Mouse (Mus musculus): ENCODE measurements around the gene Dera.

The Dera gene

DNA sequence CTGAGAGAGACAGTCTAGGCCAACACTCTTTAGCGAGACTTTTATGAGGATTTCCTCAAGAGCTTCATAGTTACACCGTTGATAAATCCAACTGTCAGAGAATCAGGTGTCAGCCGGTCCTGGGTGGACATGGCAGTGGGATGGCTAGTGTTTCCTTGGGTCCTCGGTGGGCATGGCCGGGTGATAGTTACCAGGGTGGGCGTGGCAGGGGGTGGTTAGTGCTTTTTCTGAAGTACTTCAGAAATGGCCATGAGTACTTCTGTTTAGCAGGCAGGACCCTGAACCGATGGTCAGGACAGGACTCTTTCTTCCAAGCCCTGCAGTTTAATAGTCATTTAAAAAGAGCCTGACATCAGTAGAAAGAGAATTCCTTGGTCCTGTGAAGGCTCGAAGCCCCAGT is 52.5 kb downstream of the Dera start:
- no peak for DNase-seq (ENCODE audit: low spot score in 2 of 2)

DNA sequence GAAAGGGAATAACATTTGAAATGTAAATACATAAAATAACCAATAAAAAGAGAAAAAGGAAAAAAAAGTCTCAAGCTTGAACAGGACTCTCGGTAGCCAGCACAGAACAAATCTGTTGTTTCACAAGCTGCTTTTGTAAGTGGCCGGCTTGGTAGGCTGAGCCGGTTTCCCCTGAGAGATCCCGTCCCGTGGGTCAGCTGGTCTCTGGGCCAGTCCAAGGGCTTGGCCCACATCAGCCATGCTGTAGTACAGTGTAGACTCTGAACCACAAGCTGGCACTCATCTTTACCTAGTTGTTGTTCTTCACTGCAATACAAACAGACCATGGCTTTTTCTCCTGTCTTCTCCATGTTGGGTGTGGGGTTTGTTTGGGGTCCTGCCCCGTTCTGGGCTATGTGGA is 53.0 kb downstream of the Dera start:
- DNase-seq (ENCODE audit: low spot score in 2 of 2): no peak

DNA sequence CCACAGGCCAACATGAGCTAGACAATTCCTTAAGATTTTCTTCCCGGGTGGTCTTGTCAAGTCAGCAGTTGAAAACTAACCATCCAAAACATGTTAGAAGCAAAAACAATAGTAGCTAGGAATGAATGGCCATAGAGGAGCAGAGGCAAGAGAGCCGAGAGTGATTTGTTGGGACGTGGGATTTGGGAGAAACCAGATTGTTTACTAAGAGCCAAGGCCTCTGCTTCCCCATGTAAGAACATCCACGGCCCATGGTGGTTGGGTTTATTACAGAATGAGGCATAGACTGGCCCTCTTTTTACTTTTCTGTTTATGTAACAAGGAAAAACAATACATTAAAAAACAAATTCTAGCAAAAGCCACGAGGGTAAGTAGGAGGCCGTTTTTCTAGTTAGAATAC is 54.4 kb downstream of the Dera start:
- DNase-seq (ENCODE audit: low spot score in 2 of 2): no peak

DNA sequence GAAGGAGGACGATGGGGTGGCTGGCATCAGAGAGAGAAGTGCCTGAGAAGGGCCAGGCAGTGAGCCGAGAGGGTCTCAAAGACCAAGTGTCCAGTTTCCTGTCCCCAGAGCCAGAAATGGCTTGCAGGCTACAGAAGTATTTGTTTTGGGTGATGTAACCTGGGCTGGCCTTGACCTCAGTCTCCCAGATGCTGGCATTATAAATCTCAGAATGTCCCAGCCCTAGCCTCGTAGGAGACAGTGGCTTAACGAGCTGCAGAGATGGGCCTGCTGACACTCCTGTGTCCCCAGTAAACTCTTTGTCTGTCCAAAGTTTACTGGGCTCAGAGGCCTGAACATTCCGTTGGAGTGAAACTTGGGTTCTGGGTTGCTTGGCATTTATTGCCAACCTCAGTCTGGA is 55.8 kb downstream of the Dera start:
- DNase-seq (ENCODE audit: low spot score in 2 of 2): no peak

- no peak for DNase-seq (ENCODE audit: low spot score in 2 of 2)
Measured at GRCm38 (mm10) chr6:137814006-137814405, 59.7 kb downstream of the Dera start.

GRCm38 (mm10) chr6:137816508-137816907 is 62.2 kb downstream of the Dera start:
- peak; percentile 36 for DNase-seq (ENCODE audit: low spot score in 2 of 2)

DNA sequence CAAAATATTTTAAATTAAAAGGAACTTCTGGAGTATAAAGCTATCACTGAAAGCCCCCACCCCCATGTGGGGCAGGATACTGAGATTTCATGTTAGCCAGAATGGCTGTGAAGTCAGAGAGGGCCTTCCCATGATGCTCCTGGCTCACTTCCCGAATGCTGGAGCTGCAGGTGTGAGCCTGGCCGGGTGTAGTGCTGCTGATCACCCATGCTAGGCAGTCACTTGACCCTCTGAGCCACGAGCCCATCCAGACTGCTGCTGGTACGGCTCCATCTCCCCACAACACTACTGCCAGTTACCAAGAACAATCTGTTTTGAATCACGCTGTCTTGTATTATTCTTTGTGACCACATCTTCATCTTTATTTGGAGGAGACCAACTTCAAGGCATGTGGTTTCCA is 68.2 kb downstream of the Dera start:
- no peak for DNase-seq (ENCODE audit: low spot score in 2 of 2)

DNA sequence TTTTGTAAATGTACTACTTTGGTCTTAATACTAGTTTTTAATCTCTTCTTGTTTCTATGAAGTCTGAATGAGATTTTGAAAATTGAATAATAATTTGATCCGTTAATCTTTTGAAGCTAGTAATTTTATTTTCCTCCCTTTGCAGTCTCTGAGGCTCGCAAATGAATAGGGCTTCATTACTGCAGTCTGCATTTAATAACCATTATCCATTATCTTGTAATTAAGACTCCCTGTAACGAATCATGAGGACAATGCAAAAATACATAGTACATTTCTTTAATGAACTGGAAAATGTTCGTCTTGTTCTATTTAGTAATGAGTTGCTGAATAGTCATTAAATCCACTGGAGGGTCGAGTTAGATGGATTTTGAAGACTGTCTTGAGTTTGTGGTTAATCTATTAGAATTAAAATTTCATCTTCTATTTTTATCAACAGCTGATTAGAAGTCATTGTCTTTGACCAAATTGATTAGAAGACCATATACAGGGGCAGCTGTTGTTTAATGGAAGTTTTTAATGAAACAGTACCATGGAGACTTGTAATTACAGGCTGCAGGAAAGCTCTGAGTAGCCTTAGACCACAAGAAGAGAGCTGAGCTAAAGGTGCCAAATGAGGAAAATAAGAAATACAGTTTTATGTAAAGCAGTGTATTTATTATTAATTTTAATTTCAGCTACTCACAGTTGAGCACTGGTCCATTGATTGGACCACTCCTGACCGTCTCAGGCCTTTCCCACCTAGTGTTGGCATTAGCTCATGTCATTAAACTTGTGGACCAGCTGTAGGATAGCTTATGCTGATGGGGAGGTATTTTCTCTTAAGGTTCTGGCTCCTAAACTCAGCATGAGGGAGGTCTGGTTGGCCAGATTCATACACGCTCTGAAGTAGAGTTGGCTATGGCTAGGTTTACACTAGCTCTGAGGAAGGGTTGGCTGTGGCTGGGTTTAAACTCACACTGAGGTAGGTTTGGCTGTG is 70.0 kb downstream of the Dera start:
- DNase-seq (ENCODE audit: low spot score in 2 of 2): no peak

DNA sequence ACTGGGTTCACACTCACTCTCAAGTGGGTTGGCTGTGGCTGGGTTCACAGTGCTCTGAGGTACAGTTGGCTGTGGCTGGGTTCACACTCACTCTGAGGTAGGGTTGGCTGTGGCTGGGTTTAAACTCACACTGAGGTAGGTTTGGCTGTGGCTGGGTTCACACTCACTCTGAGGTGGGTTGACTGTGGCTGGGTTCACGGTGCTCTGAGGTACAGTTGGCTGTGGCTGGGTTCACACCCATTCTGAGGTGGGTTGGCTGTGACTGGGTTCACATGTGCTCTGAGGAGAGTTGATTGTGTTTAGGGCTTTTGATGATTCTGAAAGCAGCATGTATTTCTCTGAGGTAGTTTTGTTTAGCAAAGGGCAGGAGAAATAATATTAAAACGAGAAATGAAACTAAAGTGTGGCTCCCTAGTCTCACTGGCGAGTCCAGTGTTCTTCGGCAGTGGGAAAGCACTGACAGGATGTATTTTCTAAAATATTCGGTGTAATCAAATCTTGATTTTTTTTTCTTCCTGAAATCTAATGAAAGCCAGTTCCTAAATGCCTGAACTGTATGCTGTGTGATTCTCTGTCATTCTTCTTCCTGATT is 70.8 kb downstream of the Dera start:
- no peak for DNase-seq (ENCODE audit: low spot score in 2 of 2)

GRCm38 (mm10) chr6:137829056-137829776 is 74.9 kb downstream of the Dera start:
- DNase-seq (ENCODE audit: low spot score in 2 of 2): no peak

GRCm38 (mm10) chr6:137836799-137837198 is 82.5 kb downstream of the Dera start:
- no peak for DNase-seq (ENCODE audit: low spot score in 2 of 2)

DNA sequence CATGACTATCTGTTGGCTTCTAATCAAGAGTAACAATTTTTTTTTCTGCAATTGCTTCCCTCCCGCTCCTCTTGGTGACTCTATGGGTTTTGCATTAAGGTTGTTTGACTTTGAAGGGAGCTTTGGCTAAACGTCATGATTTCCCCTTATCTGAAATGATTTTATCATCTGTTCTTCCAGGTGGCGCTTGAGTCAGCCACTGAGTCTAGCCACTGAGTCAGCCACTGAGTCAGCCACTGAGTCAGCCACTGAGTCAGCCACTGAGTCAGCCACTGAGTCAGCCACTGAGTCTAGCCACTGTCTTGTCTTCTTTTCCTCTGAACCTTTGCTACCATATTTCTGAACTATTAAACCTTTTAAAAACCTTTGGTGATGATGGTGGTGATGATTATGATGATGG is 89.0 kb downstream of the Dera start:
- DNase-seq (ENCODE audit: low spot score in 2 of 2): no peak

- DNase-seq (ENCODE audit: low spot score in 2 of 2): no peak
Measured at GRCm38 (mm10) chr6:137857198-137858194, 103.2 kb downstream of the Dera start.

GRCm38 (mm10) chr6:137869903-137870580 is 115.7 kb downstream of the Dera start:
- peak in 1 of 2 experiments; percentile 36 for DNase-seq (ENCODE audit: low spot score in 2 of 2)

DNA sequence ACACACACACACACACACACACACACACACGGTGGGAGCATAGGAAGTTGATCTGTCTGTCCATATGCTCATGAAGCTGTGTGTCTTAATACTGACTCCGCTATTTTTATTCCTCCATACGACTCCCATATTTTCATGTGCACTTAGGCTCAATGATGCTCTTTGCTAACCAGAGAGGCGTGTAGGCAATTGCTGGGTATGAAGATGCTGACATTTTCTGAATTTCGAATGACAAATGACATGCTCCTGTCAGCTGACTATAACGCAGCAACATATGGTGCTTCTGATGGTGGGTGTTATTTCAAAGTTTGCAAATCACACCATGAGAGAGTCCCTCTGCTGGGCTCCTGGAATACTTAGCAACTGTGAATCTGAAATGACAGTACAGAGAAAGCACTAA is 116.3 kb downstream of the Dera start:
- peak; percentile 31 to 74 for DNase-seq (ENCODE audit: low spot score in 2 of 2)

- DNase-seq (ENCODE audit: low spot score in 2 of 2): peak; percentile 78 to 83
Measured at GRCm38 (mm10) chr6:137872055-137872735, 117.8 kb downstream of the Dera start.

GRCm38 (mm10) chr6:137874471-137875244 is 120.3 kb downstream of the Dera start:
- DNase-seq (ENCODE audit: low spot score in 2 of 2): no peak

DNA sequence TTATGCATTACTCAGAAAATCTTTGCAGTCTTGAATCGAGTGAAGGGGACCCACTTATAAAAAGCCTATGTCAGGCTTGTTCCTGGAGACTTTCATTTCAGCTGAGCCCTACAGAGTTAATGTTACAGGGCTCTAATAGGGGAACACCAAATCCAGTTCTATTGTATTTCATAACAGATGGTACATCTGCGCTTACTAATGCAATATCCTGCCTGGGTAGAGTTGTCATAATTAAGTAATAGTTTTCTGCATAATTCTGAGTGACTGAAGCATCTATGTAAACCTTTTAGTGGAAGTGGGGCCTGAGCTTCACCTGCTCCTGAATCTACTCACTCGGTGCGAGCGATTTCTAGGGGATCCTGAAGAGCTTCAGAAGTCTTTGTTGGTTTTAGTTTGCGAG is 131.3 kb downstream of the Dera start:
- no peak for DNase-seq (ENCODE audit: low spot score in 2 of 2)

Measured in right cerebral cortex, postnatal 10 days (tissue).